Mouse (Mus musculus): Measurements from ENCODE around the gene Crebrf. TPM values are rescaled to one million over a fixed set of nuclear protein-coding genes. Genes with fewer than 3 reads are reported as not detected.

The Crebrf gene
- total RNA-seq, 2 experiments from 2014 or later = 26.4 to 30.1 TPM

GRCm38 (mm10) chr17:26767100-26767753 is 51.8 kb downstream of the Crebrf start:
- intact Hi-C loops (cut with DNase I) = no loop called here
- DNase-seq (ENCODE audit: extremely low spot score in 1 of 2, low spot score in 2 of 2) = no peak

DNA sequence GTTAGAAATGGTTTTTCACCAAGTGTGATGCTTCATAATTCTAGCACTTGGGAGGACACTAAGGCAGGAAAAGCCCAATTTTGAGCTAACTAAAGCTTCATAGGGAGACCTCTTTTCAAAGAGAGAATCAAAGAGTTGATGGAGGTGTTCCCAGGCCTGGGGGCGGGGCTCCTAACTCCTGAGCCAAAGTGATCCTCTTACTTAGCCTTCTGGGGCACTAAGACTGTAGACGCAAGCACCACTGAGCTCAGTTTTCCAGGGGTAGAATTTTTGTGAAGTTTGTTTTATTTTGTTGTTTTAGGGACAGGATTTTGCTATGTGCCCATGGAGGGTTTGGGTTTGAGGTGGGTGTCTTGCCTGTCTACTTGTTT is 52.3 kb downstream of the Crebrf start:
- DNase-seq (ENCODE audit: extremely low spot score in 1 of 2, low spot score in 2 of 2) = no peak
- intact Hi-C loops (cut with DNase I) = no loop called here

DNA sequence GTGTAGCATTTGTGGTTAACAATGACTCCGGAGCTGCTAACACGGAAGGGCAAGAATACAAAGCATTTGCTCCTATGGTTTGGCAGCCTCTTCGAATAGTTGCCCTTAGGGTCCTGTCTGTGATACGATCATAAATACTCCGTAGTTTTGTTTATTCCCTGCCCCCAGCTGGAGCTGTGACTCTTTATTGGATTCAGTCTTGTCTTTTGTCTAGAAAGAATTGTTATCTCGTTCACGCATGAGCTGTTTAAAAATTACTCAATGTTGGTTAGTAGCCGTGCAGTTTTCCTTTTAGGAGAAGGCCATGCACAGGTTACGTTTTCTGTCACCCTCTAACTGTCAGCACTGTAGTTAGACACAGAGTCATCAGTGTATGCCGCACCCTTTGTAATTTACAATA is 60.8 kb downstream of the Crebrf start:
- intact Hi-C loops (cut with DNase I) = no loop called here
- no peak for DNase-seq (ENCODE audit: extremely low spot score in 1 of 2, low spot score in 2 of 2)

DNA sequence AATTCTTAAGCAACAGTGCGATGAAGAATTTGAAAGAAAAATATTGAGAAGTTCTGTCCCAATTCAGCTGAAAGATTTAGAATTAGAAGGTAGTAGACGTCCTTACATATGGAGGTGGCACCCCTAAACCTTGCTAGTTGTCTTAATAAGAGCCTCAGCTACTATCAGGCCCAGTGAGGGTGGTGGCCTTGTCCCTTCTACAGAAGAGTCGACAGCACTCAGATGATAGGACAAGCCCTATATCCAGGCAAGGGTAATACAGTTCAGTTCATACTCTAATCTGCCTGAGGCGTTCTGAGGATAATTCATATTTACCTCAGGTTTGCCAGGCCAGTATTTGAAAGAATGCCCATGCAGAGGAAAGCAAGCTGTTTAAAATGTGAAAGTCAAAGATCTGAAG is 62.6 kb downstream of the Crebrf start:
- DNase-seq (ENCODE audit: extremely low spot score in 1 of 2, low spot score in 2 of 2) = no peak
- intact Hi-C loops (cut with DNase I) = no loop called here

DNA sequence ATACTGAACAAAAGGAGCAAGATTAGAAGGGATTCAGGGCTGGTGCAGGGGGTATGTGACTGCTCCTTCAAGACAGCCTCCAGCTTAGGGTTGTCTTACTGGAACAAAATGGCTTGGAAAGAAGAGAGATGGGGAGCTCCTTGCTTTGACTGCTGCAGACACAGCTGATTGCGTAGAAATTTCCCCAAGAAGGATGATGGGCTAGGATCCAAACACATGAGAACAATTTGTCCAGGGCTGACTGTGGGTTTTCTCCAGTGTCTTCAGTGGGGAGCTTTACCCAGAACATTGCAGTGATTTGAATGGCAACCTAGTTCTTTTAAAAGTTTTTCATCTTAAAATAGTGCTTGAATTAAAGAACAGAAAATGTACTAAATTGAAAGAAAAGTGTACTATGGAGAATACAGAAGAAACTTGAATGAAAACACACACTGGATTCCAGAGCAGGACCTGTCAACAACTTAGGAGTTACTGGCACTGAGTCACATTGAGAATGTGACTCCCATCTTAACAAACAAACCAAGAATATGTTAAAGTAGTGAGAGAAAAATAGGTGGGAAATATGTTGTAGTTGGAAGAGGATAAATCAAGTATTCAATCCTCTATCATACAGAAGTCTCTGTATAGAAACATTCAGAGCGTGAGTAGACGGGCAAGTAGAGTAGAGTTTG is 63.1 kb downstream of the Crebrf start:
- no peak for DNase-seq (ENCODE audit: extremely low spot score in 1 of 2, low spot score in 2 of 2)
- intact Hi-C loops (cut with DNase I) = no loop called here

DNA sequence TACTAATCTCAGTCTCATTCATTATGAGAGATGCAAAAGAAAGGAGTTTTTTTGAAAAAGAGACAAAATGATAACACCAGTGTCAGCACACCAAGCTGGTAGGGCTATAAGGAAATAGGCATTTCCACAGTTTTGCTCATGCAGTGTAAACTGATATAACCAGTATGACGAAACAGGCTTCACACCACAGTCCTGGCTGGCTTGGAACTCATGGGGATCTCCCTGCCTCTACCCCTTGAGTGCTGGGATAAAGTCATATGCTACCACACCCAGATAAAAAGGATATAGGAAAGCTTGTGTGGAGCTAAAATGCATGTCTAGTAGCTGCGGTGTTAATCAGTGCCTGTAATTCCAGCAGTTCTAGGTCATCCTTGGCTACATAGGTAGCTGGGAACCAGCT is 64.0 kb downstream of the Crebrf start:
- DNase-seq (ENCODE audit: extremely low spot score in 1 of 2, low spot score in 2 of 2) = no peak
- intact Hi-C loops (cut with DNase I) = no loop called here

DNA sequence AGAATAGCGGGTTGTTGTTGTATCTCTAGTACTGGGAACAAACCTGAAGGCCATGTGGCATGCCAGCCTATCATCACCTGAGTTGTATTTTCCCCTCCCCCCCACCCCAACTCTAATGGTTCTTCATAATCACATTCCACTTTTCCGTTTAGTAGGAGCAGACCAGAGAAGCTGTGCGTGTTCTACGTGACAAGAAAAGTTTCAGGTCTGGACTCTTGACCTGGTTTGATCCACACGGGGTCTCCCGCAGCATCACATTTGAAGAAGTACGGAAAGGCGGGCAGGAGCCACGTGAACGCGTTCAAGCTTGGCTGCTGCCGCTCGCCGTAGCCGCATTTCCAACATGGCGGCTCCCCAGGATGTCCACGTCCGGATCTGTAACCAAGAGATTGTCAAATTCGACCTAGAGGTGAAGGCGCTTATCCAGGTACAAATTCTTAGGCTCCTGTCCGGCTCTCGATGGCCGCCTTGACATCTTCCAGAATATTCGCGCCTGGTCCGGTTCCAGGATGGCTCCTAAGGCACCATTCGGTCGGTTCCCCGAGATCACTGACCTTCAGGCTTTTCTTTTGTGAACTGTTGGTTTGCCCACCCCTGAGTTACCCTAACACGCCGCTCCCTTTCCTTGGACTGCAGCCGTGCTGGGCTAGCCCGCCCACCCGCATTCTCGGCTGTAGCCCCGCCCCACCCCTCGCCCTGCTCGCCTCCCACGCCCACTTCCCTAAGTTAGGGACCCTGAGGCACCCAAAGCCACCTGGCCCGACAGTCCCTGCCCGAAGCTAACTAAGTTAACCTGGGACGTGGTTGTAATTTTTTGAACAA is 65.5 kb downstream of the Crebrf start, which contains the start of gene Bnip1:
Gene Bnip1, plus strand, starts transcription at position 317 of the 822 bp plus-strand sequence.
- DNase-seq (ENCODE audit: extremely low spot score in 1 of 2, low spot score in 2 of 2) = peak; percentile 83 to 86
- intact Hi-C loops (cut with DNase I) = loop anchor here (5.0 to 10.0 kb wide), 3 partner anchors 64 to 316 kb away; partner anchors contain the start of genes Atp6v0e and Crebrf

GRCm38 (mm10) chr17:26781610-26782043 is 66.2 kb downstream of the Crebrf start:
- intact Hi-C loops (cut with DNase I) = loop anchor here (5.0 to 10.0 kb wide), 3 partner anchors 64 to 317 kb away; partner anchors contain the start of genes Atp6v0e and Crebrf
- DNase-seq (ENCODE audit: extremely low spot score in 1 of 2, low spot score in 2 of 2) = no peak

DNA sequence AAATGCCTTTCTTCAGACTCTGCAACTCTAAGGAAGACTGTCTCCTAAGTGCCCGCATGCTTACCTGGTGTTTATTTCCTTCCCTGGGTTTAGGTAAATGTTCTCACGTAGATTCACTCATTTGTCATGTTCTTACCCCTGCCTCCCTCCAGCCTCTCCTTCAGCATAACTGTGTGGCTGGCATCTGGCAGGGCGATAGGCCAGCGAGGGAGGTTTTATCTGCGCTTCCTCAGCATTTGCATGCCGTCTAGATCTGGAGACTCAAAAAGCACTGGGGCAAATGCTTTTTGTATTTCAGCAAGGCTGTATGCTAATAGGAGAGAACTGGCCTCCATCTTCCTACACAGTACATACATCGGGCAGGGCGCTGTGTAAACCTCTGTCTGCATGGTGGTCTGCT is 69.1 kb downstream of the Crebrf start:
- intact Hi-C loops (cut with DNase I) = loop anchor here (5.0 to 10.0 kb wide), 3 partner anchors 67 to 320 kb away; partner anchors contain the start of genes Atp6v0e and Crebrf
- no peak for DNase-seq (ENCODE audit: extremely low spot score in 1 of 2, low spot score in 2 of 2)

DNA sequence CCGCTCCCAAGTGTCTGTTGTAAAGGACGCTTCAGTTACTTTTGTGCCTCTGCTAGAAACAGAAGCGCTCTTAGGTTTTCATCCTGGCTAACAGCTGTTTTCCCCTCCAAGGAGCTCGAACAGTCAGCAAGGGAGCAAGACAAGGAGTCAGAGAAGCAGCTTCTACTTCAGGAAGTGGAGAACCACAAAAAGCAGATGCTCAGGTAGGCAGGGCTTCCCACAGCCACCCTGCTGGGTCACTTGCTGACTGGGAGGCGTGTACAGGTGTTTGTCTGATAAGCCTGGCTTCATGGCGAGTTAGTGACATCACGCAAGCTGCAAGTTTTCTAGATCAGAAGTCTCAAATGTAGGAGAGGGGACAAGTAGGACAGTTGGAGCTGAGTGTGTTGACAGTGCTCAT is 71.1 kb downstream of the Crebrf start:
- intact Hi-C loops (cut with DNase I) = loop anchor here (10.0 kb wide), 2 partner anchors 122 to 322 kb away; partner anchors contain the start of gene Atp6v0e
- DNase-seq (ENCODE audit: extremely low spot score in 1 of 2, low spot score in 2 of 2) = no peak

- intact Hi-C loops (cut with DNase I) = loop anchor here (10.0 kb wide), 2 partner anchors 124 to 324 kb away; partner anchors contain the start of gene Atp6v0e
- DNase-seq (ENCODE audit: extremely low spot score in 1 of 2, low spot score in 2 of 2) = no peak
These were observed 73.5 kb downstream of the Crebrf start for GRCm38 (mm10) chr17:26788986-26789385.

- no peak for DNase-seq (ENCODE audit: extremely low spot score in 1 of 2, low spot score in 2 of 2)
- intact Hi-C loops (cut with DNase I) = loop anchor here (10.0 kb wide), 2 partner anchors 125 to 325 kb away; partner anchors contain the start of gene Atp6v0e
These were observed 74.2 kb downstream of the Crebrf start for GRCm38 (mm10) chr17:26789460-26790268.

GRCm38 (mm10) chr17:26790269-26791214 is 75.1 kb downstream of the Crebrf start:
- intact Hi-C loops (cut with DNase I) = no loop called here
- no peak for DNase-seq (ENCODE audit: extremely low spot score in 1 of 2, low spot score in 2 of 2)

- DNase-seq (ENCODE audit: extremely low spot score in 1 of 2, low spot score in 2 of 2) = no peak
- intact Hi-C loops (cut with DNase I) = no loop called here
These were observed 76.1 kb downstream of the Crebrf start for GRCm38 (mm10) chr17:26791580-26791979.

- intact Hi-C loops (cut with DNase I) = no loop called here
- no peak for DNase-seq (ENCODE audit: extremely low spot score in 1 of 2, low spot score in 2 of 2)
These were observed 76.6 kb downstream of the Crebrf start for GRCm38 (mm10) chr17:26792096-26792495.

GRCm38 (mm10) chr17:26793068-26793765 is 77.8 kb downstream of the Crebrf start:
- no peak for DNase-seq (ENCODE audit: extremely low spot score in 1 of 2, low spot score in 2 of 2)
- intact Hi-C loops (cut with DNase I) = no loop called here

DNA sequence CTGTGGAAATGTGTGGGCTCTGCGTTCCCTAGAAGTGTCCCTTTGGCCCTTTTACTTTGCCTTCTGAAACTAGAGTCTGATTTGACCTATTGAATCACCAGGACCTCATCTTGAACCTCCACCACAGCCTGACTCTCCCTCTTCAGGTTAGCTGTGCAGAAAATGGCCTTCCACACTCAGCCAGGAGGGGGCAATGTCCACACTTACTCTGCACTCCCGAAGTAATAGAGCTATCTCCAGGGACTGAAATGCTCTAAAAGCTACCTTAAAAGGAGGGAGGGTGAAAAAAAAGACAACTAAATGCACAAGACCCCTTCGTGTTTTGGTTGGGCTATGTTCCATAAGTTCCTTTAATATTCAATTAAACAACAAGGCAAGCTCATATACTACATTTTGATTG is 79.3 kb downstream of the Crebrf start:
- DNase-seq (ENCODE audit: extremely low spot score in 1 of 2, low spot score in 2 of 2) = peak in 1 of 2 experiments; percentile 61
- intact Hi-C loops (cut with DNase I) = loop anchor here (2.0 kb wide), 1 partner anchor 92 kb away; no protein-coding TSS in a partner anchor
